Mouse (Mus musculus): ENCODE results near the gene Rcor3. TPM values are rescaled to one million over a fixed set of nuclear protein-coding genes. Genes with fewer than 3 reads are reported as not detected.

Rcor3 gene
- 16.8 and 17.9 TPM in 2 replicates for polyA plus RNA-seq (2015; fragmentation: Nextera tagmentation; extraction: Ambion mirVana)

- peak; percentile 83 for ATAC-seq
- peak; percentile 58 for TF ChIP-seq CTCF (IDR thresholded peaks at IDR 0.05; ENCODE audit: low read depth)
- WGBS = under 1% methylated on average over 63 of the region's 88 CpGs
- peak within 1 kb of the TSS; percentile 71 for H3K9ac ChIP-seq (ENCODE audit: low read depth, low read length)
- H3K4me2 ChIP-seq (replicated peaks; ENCODE audit: low read depth) = peak within 1 kb of the TSS; percentile 93
- H3K4me3 ChIP-seq (ENCODE audit: low read depth, low read length) = peak within 1 kb of the TSS; percentile 58
- no peaks in the 10 kb centered on the region for H3K27me3 ChIP-seq (replicated peaks; ENCODE audit: control insufficient read depth, insufficient read depth, low read length)
- H3K27ac ChIP-seq (ENCODE audit: low read depth, low read length) = peak within 1 kb of the TSS; percentile 93
- no peaks in the 10 kb centered on the region for H3K4me1 ChIP-seq (replicated peaks; ENCODE audit: control insufficient read depth, insufficient read depth, low read length)
- H3K9me3 ChIP-seq (ENCODE audit: control insufficient read depth) = no peaks in the 10 kb centered on the region
- H3K36me3 ChIP-seq (ENCODE audit: control insufficient read depth, insufficient read depth) = peaks cover 4% of the 10 kb centered on the region; the same call in 1 of the 2 replicates
Observed at GRCm38 (mm10) chr1:192137926-192138910, at the start of gene Rcor3. Rcor3 (minus strand) TSS chr1:192138062.

- 62% methylated on average over 4 of the region's 4 CpGs for WGBS
- peak; percentile 83 for ATAC-seq
- Histone ChIP-seq H3K36me3 (ENCODE audit: control insufficient read depth, insufficient read depth) (no peaks in the 10 kb centered on the region), H3K27ac (ENCODE audit: low read depth, low read length) (no peak overlapping the region), H3K4me1 (replicated peaks; ENCODE audit: control insufficient read depth, insufficient read depth, low read length) (no peaks in the 10 kb centered on the region), H3K27me3 (replicated peaks; ENCODE audit: control insufficient read depth, insufficient read depth, low read length) (no peaks in the 10 kb centered on the region), H3K9me3 (ENCODE audit: control insufficient read depth) (no peaks in the 10 kb centered on the region), H3K9ac (ENCODE audit: low read depth, low read length) (no peak overlapping the region), H3K4me3 (ENCODE audit: low read depth, low read length) (no peak overlapping the region), H3K4me2 (replicated peaks; ENCODE audit: low read depth) (no peak overlapping the region)
- TF ChIP-seq CTCF (IDR thresholded peaks at IDR 0.05; ENCODE audit: low read depth) = no peak
Observed at GRCm38 (mm10) chr1:192181696-192182257, 43.9 kb upstream of the Rcor3 start.

GRCm38 (mm10) chr1:192179877-192180276 lies 42.0 kb upstream of the Rcor3 start:
- Histone ChIP-seq H3K4me2 (replicated peaks; ENCODE audit: low read depth) (no peak overlapping the region), H3K9me3 (ENCODE audit: control insufficient read depth) (no peaks in the 10 kb centered on the region), H3K4me1 (replicated peaks; ENCODE audit: control insufficient read depth, insufficient read depth, low read length) (no peaks in the 10 kb centered on the region), H3K36me3 (ENCODE audit: control insufficient read depth, insufficient read depth) (no peaks in the 10 kb centered on the region), H3K9ac (ENCODE audit: low read depth, low read length) (no peak overlapping the region), H3K27ac (ENCODE audit: low read depth, low read length) (no peak overlapping the region), H3K27me3 (replicated peaks; ENCODE audit: control insufficient read depth, insufficient read depth, low read length) (no peaks in the 10 kb centered on the region), H3K4me3 (ENCODE audit: low read depth, low read length) (no peak overlapping the region)
- 27% methylated on average over 3 of the region's 3 CpGs for WGBS
- ATAC-seq = 0 out of 2 replicates have a peak, but pooled peaks have one; percentile 38
- TF ChIP-seq CTCF (IDR thresholded peaks at IDR 0.05; ENCODE audit: low read depth) = no peak

GRCm38 (mm10) chr1:192171477-192171876 lies 33.6 kb upstream of the Rcor3 start:
- WGBS = 80% methylated on average over 3 of the region's 3 CpGs
- no peak overlapping the region for H3K4me3 ChIP-seq (ENCODE audit: low read depth, low read length)
- no peak for TF ChIP-seq CTCF (IDR thresholded peaks at IDR 0.05; ENCODE audit: low read depth)
- no peak for ATAC-seq
- no peak overlapping the region for H3K4me2 ChIP-seq (replicated peaks; ENCODE audit: low read depth)
- no peak overlapping the region for H3K9ac ChIP-seq (ENCODE audit: low read depth, low read length)
- no peaks in the 10 kb centered on the region for H3K27me3 ChIP-seq (replicated peaks; ENCODE audit: control insufficient read depth, insufficient read depth, low read length)
- no peaks in the 10 kb centered on the region for H3K9me3 ChIP-seq (ENCODE audit: control insufficient read depth)
- no peaks in the 10 kb centered on the region for H3K36me3 ChIP-seq (ENCODE audit: control insufficient read depth, insufficient read depth)
- H3K4me1 ChIP-seq (replicated peaks; ENCODE audit: control insufficient read depth, insufficient read depth, low read length) = no peaks in the 10 kb centered on the region
- no peak overlapping the region for H3K27ac ChIP-seq (ENCODE audit: low read depth, low read length)

GRCm38 (mm10) chr1:192151179-192151578 lies 13.3 kb upstream of the Rcor3 start:
- ATAC-seq = no peak
- H3K4me2 ChIP-seq (replicated peaks; ENCODE audit: low read depth) = no peak overlapping the region
- H3K36me3 ChIP-seq (ENCODE audit: control insufficient read depth, insufficient read depth) = no peaks in the 10 kb centered on the region
- 84% methylated on average over 4 of the region's 4 CpGs for whole genome bisulfite sequencing
- no peaks in the 10 kb centered on the region for H3K27me3 ChIP-seq (replicated peaks; ENCODE audit: control insufficient read depth, insufficient read depth, low read length)
- H3K9me3 ChIP-seq (ENCODE audit: control insufficient read depth) = no peaks in the 10 kb centered on the region
- TF ChIP-seq CTCF (IDR thresholded peaks at IDR 0.05; ENCODE audit: low read depth) = no peak
- H3K27ac ChIP-seq (ENCODE audit: low read depth, low read length) = no peak overlapping the region
- no peak overlapping the region for H3K9ac ChIP-seq (ENCODE audit: low read depth, low read length)
- no peaks in the 10 kb centered on the region for H3K4me1 ChIP-seq (replicated peaks; ENCODE audit: control insufficient read depth, insufficient read depth, low read length)
- no peak overlapping the region for H3K4me3 ChIP-seq (ENCODE audit: low read depth, low read length)

- 92% methylated on average over 2 of the region's 2 CpGs for WGBS
- TF ChIP-seq CTCF (IDR thresholded peaks at IDR 0.05; ENCODE audit: low read depth) = no peak
Observed at GRCm38 (mm10) chr1:192140313-192140712, 2.5 kb upstream of the Rcor3 start.

More at GRCm38 (mm10) chr1:192140313-192140712, 2.5 kb upstream of the Rcor3 start:
- no peaks in the 10 kb centered on the region for H3K4me1 ChIP-seq (replicated peaks; ENCODE audit: control insufficient read depth, insufficient read depth, low read length)
- H3K4me3 ChIP-seq (ENCODE audit: low read depth, low read length) = no peak overlapping the region
- no peaks in the 10 kb centered on the region for H3K27me3 ChIP-seq (replicated peaks; ENCODE audit: control insufficient read depth, insufficient read depth, low read length)
- H3K27ac ChIP-seq (ENCODE audit: low read depth, low read length) = no peak overlapping the region
- no peak overlapping the region for H3K4me2 ChIP-seq (replicated peaks; ENCODE audit: low read depth)
- H3K9ac ChIP-seq (ENCODE audit: low read depth, low read length) = no peak overlapping the region
- H3K36me3 ChIP-seq (ENCODE audit: control insufficient read depth, insufficient read depth) = no peaks in the 10 kb centered on the region; the same call in 1 of the 2 replicates
- ATAC-seq = no peak
- no peaks in the 10 kb centered on the region for H3K9me3 ChIP-seq (ENCODE audit: control insufficient read depth)

All from intestine, postnatal 0 days (tissue).